Mouse (Mus musculus): ENCODE measurements around the gene 5330417H12Rik. TPM values are rescaled to one million over a fixed set of nuclear protein-coding genes. Genes with fewer than 3 reads are reported as not detected.

Gene 5330417H12Rik
- polyA plus RNA-seq, 1 experiment from 2014 or later: not detected

- H3K9ac ChIP-seq (replicated peaks; ENCODE audit: low read length): no peak overlapping the region
- WGBS: 12% methylated on average over 8 of the region's 8 CpGs
Observed at GRCm38 (mm10) chr7:107661189-107661842, 36.4 kb upstream of the 5330417H12Rik start.

GRCm38 (mm10) chr7:107659186-107659918 is 34.4 kb upstream of the 5330417H12Rik start:
- 85% methylated on average over 8 of the region's 8 CpGs for WGBS
- no peak for ATAC-seq (ENCODE audit: low FRiP score, low TSS enrichment)

More at GRCm38 (mm10) chr7:107661189-107661842, 36.4 kb upstream of the 5330417H12Rik start:
- ATAC-seq (ENCODE audit: low FRiP score, low TSS enrichment) (peak; percentile 69; the same call in 1 of the 2 replicates), DNase-seq (peak; percentile 89)
- Histone ChIP-seq H3K4me1 (ENCODE audit: control insufficient read depth, insufficient read depth, low read length) (peaks cover 21% of the 10 kb centered on the region), H3K4me2 (ENCODE audit: low read length) (no peak overlapping the region), H3K36me3 (ENCODE audit: control insufficient read depth, insufficient read depth, low read length) (no peaks in the 10 kb centered on the region), H3K4me3 (replicated peaks; ENCODE audit: low read depth, low read length) (no peak overlapping the region), H3K27ac (replicated peaks; ENCODE audit: low read depth, low read length) (no peak overlapping the region), H3K9me3 (ENCODE audit: control insufficient read depth, low read length) (no peaks in the 10 kb centered on the region), H3K27me3 (ENCODE audit: control insufficient read depth, insufficient read depth, low read length) (no peaks in the 10 kb centered on the region)

GRCm38 (mm10) chr7:107656451-107656850 is 31.5 kb upstream of the 5330417H12Rik start:
- no peak for ATAC-seq (ENCODE audit: low FRiP score, low TSS enrichment)
- Histone ChIP-seq H3K4me1 (ENCODE audit: control insufficient read depth, insufficient read depth, low read length) (no peaks in the 10 kb centered on the region), H3K4me2 (ENCODE audit: low read length) (no peak overlapping the region), H3K36me3 (ENCODE audit: control insufficient read depth, insufficient read depth, low read length) (no peaks in the 10 kb centered on the region), H3K27me3 (ENCODE audit: control insufficient read depth, insufficient read depth, low read length) (no peaks in the 10 kb centered on the region), H3K9ac (replicated peaks; ENCODE audit: low read length) (no peak overlapping the region), H3K27ac (replicated peaks; ENCODE audit: low read depth, low read length) (no peak overlapping the region), H3K9me3 (ENCODE audit: control insufficient read depth, low read length) (no peaks in the 10 kb centered on the region), H3K4me3 (replicated peaks; ENCODE audit: low read depth, low read length) (no peak overlapping the region)
- no peak for DNase-seq
- WGBS: 90% methylated on average over 6 of the region's 6 CpGs

More at GRCm38 (mm10) chr7:107659186-107659918, 34.4 kb upstream of the 5330417H12Rik start:
- no peak overlapping the region for H3K27ac ChIP-seq (replicated peaks; ENCODE audit: low read depth, low read length)
- H3K27me3 ChIP-seq (ENCODE audit: control insufficient read depth, insufficient read depth, low read length): no peaks in the 10 kb centered on the region
- no peak for DNase-seq
- no peak overlapping the region for H3K4me3 ChIP-seq (replicated peaks; ENCODE audit: low read depth, low read length)
- no peak overlapping the region for H3K9ac ChIP-seq (replicated peaks; ENCODE audit: low read length)
- H3K36me3 ChIP-seq (ENCODE audit: control insufficient read depth, insufficient read depth, low read length): no peaks in the 10 kb centered on the region
- no peaks in the 10 kb centered on the region for H3K9me3 ChIP-seq (ENCODE audit: control insufficient read depth, low read length)
- H3K4me1 ChIP-seq (ENCODE audit: control insufficient read depth, insufficient read depth, low read length): peaks cover 3% of the 10 kb centered on the region; the same call in 1 of the 2 replicates
- H3K4me2 ChIP-seq (ENCODE audit: low read length): no peak overlapping the region

GRCm38 (mm10) chr7:107651821-107652220 is 26.9 kb upstream of the 5330417H12Rik start:
- ATAC-seq (ENCODE audit: low FRiP score, low TSS enrichment): no peak
- no peaks in the 10 kb centered on the region for H3K9me3 ChIP-seq (ENCODE audit: control insufficient read depth, low read length)

GRCm38 (mm10) chr7:107649990-107650389 is 25.0 kb upstream of the 5330417H12Rik start:
- DNase-seq (no peak), ATAC-seq (ENCODE audit: low FRiP score, low TSS enrichment) (no peak)
- Histone ChIP-seq H3K4me1 (ENCODE audit: control insufficient read depth, insufficient read depth, low read length) (no peaks in the 10 kb centered on the region), H3K9me3 (ENCODE audit: control insufficient read depth, low read length) (no peaks in the 10 kb centered on the region), H3K4me3 (replicated peaks; ENCODE audit: low read depth, low read length) (no peak overlapping the region), H3K9ac (replicated peaks; ENCODE audit: low read length) (no peak overlapping the region), H3K36me3 (ENCODE audit: control insufficient read depth, insufficient read depth, low read length) (no peaks in the 10 kb centered on the region), H3K27me3 (ENCODE audit: control insufficient read depth, insufficient read depth, low read length) (no peaks in the 10 kb centered on the region), H3K4me2 (ENCODE audit: low read length) (no peak overlapping the region), H3K27ac (replicated peaks; ENCODE audit: low read depth, low read length) (no peak overlapping the region)
- WGBS: 84% methylated on average over 7 of the region's 7 CpGs

More at GRCm38 (mm10) chr7:107651821-107652220, 26.9 kb upstream of the 5330417H12Rik start:
- WGBS: 54% methylated on average over 1 of the region's 1 CpGs
- no peak for DNase-seq
- H3K27me3 ChIP-seq (ENCODE audit: control insufficient read depth, insufficient read depth, low read length): no peaks in the 10 kb centered on the region
- H3K36me3 ChIP-seq (ENCODE audit: control insufficient read depth, insufficient read depth, low read length): no peaks in the 10 kb centered on the region
- H3K27ac ChIP-seq (replicated peaks; ENCODE audit: low read depth, low read length): no peak overlapping the region
- H3K4me1 ChIP-seq (ENCODE audit: control insufficient read depth, insufficient read depth, low read length): no peaks in the 10 kb centered on the region
- no peak overlapping the region for H3K9ac ChIP-seq (replicated peaks; ENCODE audit: low read length)
- H3K4me2 ChIP-seq (ENCODE audit: low read length): no peak overlapping the region
- no peak overlapping the region for H3K4me3 ChIP-seq (replicated peaks; ENCODE audit: low read depth, low read length)

- ATAC-seq (ENCODE audit: low FRiP score, low TSS enrichment): no peak
- 89% methylated on average over 12 of the region's 12 CpGs for WGBS
- no peaks in the 10 kb centered on the region for H3K27me3 ChIP-seq (ENCODE audit: control insufficient read depth, insufficient read depth, low read length)
Observed at GRCm38 (mm10) chr7:107648937-107649688, 24.2 kb upstream of the 5330417H12Rik start.

GRCm38 (mm10) chr7:107644987-107645386 is 20.0 kb upstream of the 5330417H12Rik start:
- no peak for DNase-seq
- Histone ChIP-seq H3K9me3 (ENCODE audit: control insufficient read depth, low read length) (no peaks in the 10 kb centered on the region), H3K4me1 (ENCODE audit: control insufficient read depth, insufficient read depth, low read length) (no peaks in the 10 kb centered on the region), H3K27me3 (ENCODE audit: control insufficient read depth, insufficient read depth, low read length) (no peaks in the 10 kb centered on the region), H3K9ac (replicated peaks; ENCODE audit: low read length) (no peak overlapping the region), H3K4me2 (ENCODE audit: low read length) (no peak overlapping the region), H3K4me3 (replicated peaks; ENCODE audit: low read depth, low read length) (no peak overlapping the region), H3K36me3 (ENCODE audit: control insufficient read depth, insufficient read depth, low read length) (no peaks in the 10 kb centered on the region), H3K27ac (replicated peaks; ENCODE audit: low read depth, low read length) (no peak overlapping the region)
- no peak for ATAC-seq (ENCODE audit: low FRiP score, low TSS enrichment)
- 98% methylated on average over 2 of the region's 2 CpGs for WGBS

More at GRCm38 (mm10) chr7:107648937-107649688, 24.2 kb upstream of the 5330417H12Rik start:
- H3K4me2 ChIP-seq (ENCODE audit: low read length): no peak overlapping the region
- H3K4me1 ChIP-seq (ENCODE audit: control insufficient read depth, insufficient read depth, low read length): no peaks in the 10 kb centered on the region
- no peaks in the 10 kb centered on the region for H3K9me3 ChIP-seq (ENCODE audit: control insufficient read depth, low read length)
- H3K4me3 ChIP-seq (replicated peaks; ENCODE audit: low read depth, low read length): no peak overlapping the region
- no peak overlapping the region for H3K27ac ChIP-seq (replicated peaks; ENCODE audit: low read depth, low read length)
- no peak for DNase-seq
- H3K36me3 ChIP-seq (ENCODE audit: control insufficient read depth, insufficient read depth, low read length): no peaks in the 10 kb centered on the region
- H3K9ac ChIP-seq (replicated peaks; ENCODE audit: low read length): no peak overlapping the region

GRCm38 (mm10) chr7:107642586-107643275 is 17.8 kb upstream of the 5330417H12Rik start:
- no peak overlapping the region for H3K4me2 ChIP-seq (ENCODE audit: low read length)
- H3K4me1 ChIP-seq (ENCODE audit: control insufficient read depth, insufficient read depth, low read length): no peaks in the 10 kb centered on the region
- H3K27ac ChIP-seq (replicated peaks; ENCODE audit: low read depth, low read length): no peak overlapping the region
- no peak overlapping the region for H3K4me3 ChIP-seq (replicated peaks; ENCODE audit: low read depth, low read length)
- ATAC-seq (ENCODE audit: low FRiP score, low TSS enrichment) (peak; percentile 53), DNase-seq (peak; percentile 42)
- H3K9me3 ChIP-seq (ENCODE audit: control insufficient read depth, low read length): no peaks in the 10 kb centered on the region
- no peaks in the 10 kb centered on the region for H3K27me3 ChIP-seq (ENCODE audit: control insufficient read depth, insufficient read depth, low read length)
- no peaks in the 10 kb centered on the region for H3K36me3 ChIP-seq (ENCODE audit: control insufficient read depth, insufficient read depth, low read length)
- no peak overlapping the region for H3K9ac ChIP-seq (replicated peaks; ENCODE audit: low read length)
- WGBS: 75% methylated on average over 7 of the region's 7 CpGs

All from midbrain, embryonic 14.5 days (tissue).